Mouse (Mus musculus) G1E (cell line): Measurements from ENCODE around the gene Gdi1. TPM values are rescaled to one million over a fixed set of nuclear protein-coding genes. Genes with fewer than 3 reads are reported as not detected.

Experiments
- ATAC-seq: 2 replicates; pipeline ENCODE4 v1.8.0; 2016; ENCODE audit warnings: mild to moderate bottlenecking; ENCODE audit not compliant: insufficient number of reproducible peaks, poor library complexity, low FRiP score, severe bottlenecking; ENCODE audit errors: extremely low read depth
- DNase-seq: peaks from one replicate; pipeline ENCODE4 v3.0.0; 2012; ENCODE audit warnings: low spot score
- H3K27me3 ChIP-seq: 2 replicates; pipeline ENCODE4 v1.6.1; 2012; ENCODE audit warnings: mild to moderate bottlenecking, low read length, inconsistent platforms; ENCODE audit not compliant: insufficient read depth
- H3K36me3 ChIP-seq: replicated peaks from 2 replicates; pipeline ENCODE3; 2012; ENCODE audit warnings: mild to moderate bottlenecking, inconsistent platforms
- H3K4me1 ChIP-seq: 2 replicates; pipeline ENCODE4 v1.6.1; 2012; ENCODE audit warnings: low read depth, low read length, inconsistent platforms, mixed read lengths; ENCODE audit not compliant: insufficient read depth
- H3K4me3 ChIP-seq: 2 replicates; pipeline ENCODE4 v1.5.1; 2012; ENCODE audit warnings: low read depth, mild to moderate bottlenecking, inconsistent platforms, low read length, moderate library complexity, mixed read lengths
- H3K9me3 ChIP-seq: replicated peaks from 2 replicates; pipeline ENCODE4 v1.6.1; 2012; ENCODE audit warnings: inconsistent platforms
- CTCF ChIP-seq: IDR thresholded peaks from 2 replicates; pipeline ENCODE4 v1.5.1; 2012; ENCODE audit warnings: low read depth, low read length, inconsistent platforms, mixed read lengths
- GATA1 ChIP-seq: IDR thresholded peaks from 2 replicates; pipeline ENCODE4 v1.6.1; 2012; ENCODE audit warnings: borderline replicate concordance, low read length, inconsistent platforms, mixed read lengths
- GATA2 ChIP-seq: IDR thresholded peaks from 2 replicates; pipeline ENCODE4 v1.6.1; 2012; ENCODE audit warnings: low read depth, low read length, inconsistent platforms, borderline replicate concordance
- POLR2AphosphoS5 ChIP-seq: IDR thresholded peaks from 2 replicates; pipeline ENCODE4 v1.6.1; 2012; ENCODE audit warnings: low read depth, low read length, inconsistent platforms; ENCODE audit not compliant: insufficient replicate concordance
- TAL1 ChIP-seq: conservative IDR thresholded peaks from 2 replicates; pipeline ENCODE4 v1.6.1; 2012; ENCODE audit warnings: low read depth, low read length, inconsistent platforms, mixed read lengths
- polyA plus RNA-seq: library from polyadenylated mRNA; stranded (reverse); fragments of >175 nt; gene quantifications from 2 replicates; pipeline ENCODE4 v1.2.3, GENCODE M21; 2012
- total RNA-seq, 2 experiments: library from RNA; stranded (forward) in 1 of 2; stranded (reverse) in 1 of 2; fragments of 200-1000 nt in 1 of 2; fragments of >200 nt in 1 of 2; fragmentation: Nextera tagmentation in 1 of 2; gene quantifications; 2 replicates each; pipeline ENCODE4 v1.2.3; 2014 to 2017

The Gdi1 gene
- total and polyA plus RNA-seq, 3 experiments: 27.7 to 405 (median 31.8) TPM

DNA sequence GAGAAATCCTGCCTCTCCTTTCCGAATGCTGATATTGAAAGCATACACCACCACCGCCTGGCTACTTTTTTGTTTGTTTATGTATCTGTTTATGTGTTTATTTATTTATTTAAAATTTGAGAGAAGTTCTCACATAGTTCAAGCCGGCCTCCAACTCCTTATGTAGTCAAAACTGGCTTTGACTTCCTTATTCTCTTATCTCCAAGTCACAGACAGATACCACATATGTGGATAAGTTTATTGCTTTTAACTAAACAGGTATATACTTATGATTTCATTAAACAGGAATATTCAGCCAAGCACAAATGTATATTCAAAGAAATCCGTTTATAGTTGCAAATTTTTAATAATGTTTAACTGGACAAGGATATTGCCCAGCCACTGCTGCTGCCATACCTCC, 11.4 kb upstream of the Gdi1 start:
- no peak for TF ChIP-seq POLR2AphosphoS5
- peak; percentile 55; the same call in 1 of the 2 replicates for TF ChIP-seq TAL1
- no peak for TF ChIP-seq CTCF
- TF ChIP-seq GATA1: no peak
- no peak for TF ChIP-seq GATA2
- no peak for ATAC-seq
- H3K36me3 ChIP-seq: peaks cover 25% of the 10 kb centered on the region

GRCm38 (mm10) chrX:74296538-74297448, 8.0 kb upstream of the Gdi1 start, which contains the start of gene Atp6ap1:
TSS of gene Atp6ap1 (plus strand) at chrX:74297097.
- ATAC-seq (peak; percentile 96), DNase-seq (peak; percentile 55)
- H3K4me3 ChIP-seq: peak within 1 kb of the TSS; percentile 87
- TF ChIP-seq TAL1 (no peak), GATA1 (no peak), CTCF (no peak), POLR2AphosphoS5 (no peak), GATA2 (no peak)
- peaks cover 34% of the 10 kb centered on the region for H3K4me1 ChIP-seq
- H3K36me3 ChIP-seq: peaks cover 35% of the 10 kb centered on the region
- H3K9me3 ChIP-seq: no peaks in the 10 kb centered on the region
- no peaks in the 10 kb centered on the region for H3K27me3 ChIP-seq

More for the DNA sequence above, 11.4 kb upstream of the Gdi1 start:
- no peak for DNase-seq
- no peaks in the 10 kb centered on the region for H3K9me3 ChIP-seq
- peaks cover 11% of the 10 kb centered on the region for H3K4me1 ChIP-seq
- no peak overlapping the region; the same call in 1 of the 2 replicates for H3K4me3 ChIP-seq
- H3K27me3 ChIP-seq: no peaks in the 10 kb centered on the region

DNA sequence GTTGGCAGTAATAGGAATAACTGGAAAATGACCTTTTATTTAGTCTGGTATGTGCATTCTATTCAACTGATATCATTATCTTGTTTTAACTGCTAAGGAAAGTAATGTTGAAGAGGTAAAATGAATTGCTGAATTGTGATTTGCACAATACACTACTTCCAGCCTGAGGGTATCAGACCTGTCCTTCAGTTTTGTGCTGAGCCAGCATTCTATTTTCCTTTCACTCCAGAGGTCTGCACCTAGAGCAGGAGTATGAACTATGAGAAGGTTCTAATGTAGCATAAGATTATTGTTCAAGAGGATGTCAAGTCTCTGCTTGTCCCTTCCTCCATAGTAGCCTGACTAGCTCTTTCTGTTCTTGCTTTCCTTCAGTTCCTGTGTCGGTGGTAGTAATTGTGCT, 6.5 kb upstream of the Gdi1 start:
- H3K4me1 ChIP-seq: peaks cover 34% of the 10 kb centered on the region
- H3K27me3 ChIP-seq: no peaks in the 10 kb centered on the region
- no peaks in the 10 kb centered on the region for H3K9me3 ChIP-seq
- no peak overlapping the region; the same call in 1 of the 2 replicates for H3K4me3 ChIP-seq
- no peak for DNase-seq
- TF ChIP-seq CTCF: no peak
- TF ChIP-seq GATA1: no peak
- TF ChIP-seq POLR2AphosphoS5: no peak
- TF ChIP-seq TAL1: no peak
- no peak for TF ChIP-seq GATA2
- ATAC-seq: no peak
- H3K36me3 ChIP-seq: peaks cover 51% of the 10 kb centered on the region

DNA sequence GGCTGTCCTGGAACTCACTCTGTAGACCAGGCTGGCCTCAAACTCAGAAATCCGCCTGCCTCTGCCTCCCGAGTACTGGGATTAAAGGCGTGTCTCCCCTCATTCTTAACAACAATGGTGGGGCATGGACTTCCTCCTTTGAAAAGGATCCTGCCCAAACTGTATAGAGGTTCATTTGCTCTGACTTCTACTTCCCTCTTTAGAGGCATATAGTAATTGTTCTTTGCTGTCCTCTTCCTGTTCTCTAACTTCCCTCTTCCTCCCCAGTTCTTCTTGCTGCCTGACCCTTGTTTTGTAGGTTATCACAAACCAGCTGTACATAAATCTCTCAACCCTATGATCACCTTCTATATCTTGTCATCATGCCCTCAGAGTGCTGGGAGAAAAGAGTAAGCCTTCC, 5.1 kb upstream of the Gdi1 start:
- TF ChIP-seq CTCF: no peak
- TF ChIP-seq TAL1: no peak
- no peak for TF ChIP-seq GATA2
- no peak for TF ChIP-seq POLR2AphosphoS5
- no peak for TF ChIP-seq GATA1
- Histone ChIP-seq H3K27me3 (no peaks in the 10 kb centered on the region), H3K9me3 (no peaks in the 10 kb centered on the region), H3K4me3 (no peak overlapping the region), H3K36me3 (peaks cover 64% of the 10 kb centered on the region), H3K4me1 (peaks cover 46% of the 10 kb centered on the region)
- no peak for ATAC-seq
- no peak for DNase-seq

DNA sequence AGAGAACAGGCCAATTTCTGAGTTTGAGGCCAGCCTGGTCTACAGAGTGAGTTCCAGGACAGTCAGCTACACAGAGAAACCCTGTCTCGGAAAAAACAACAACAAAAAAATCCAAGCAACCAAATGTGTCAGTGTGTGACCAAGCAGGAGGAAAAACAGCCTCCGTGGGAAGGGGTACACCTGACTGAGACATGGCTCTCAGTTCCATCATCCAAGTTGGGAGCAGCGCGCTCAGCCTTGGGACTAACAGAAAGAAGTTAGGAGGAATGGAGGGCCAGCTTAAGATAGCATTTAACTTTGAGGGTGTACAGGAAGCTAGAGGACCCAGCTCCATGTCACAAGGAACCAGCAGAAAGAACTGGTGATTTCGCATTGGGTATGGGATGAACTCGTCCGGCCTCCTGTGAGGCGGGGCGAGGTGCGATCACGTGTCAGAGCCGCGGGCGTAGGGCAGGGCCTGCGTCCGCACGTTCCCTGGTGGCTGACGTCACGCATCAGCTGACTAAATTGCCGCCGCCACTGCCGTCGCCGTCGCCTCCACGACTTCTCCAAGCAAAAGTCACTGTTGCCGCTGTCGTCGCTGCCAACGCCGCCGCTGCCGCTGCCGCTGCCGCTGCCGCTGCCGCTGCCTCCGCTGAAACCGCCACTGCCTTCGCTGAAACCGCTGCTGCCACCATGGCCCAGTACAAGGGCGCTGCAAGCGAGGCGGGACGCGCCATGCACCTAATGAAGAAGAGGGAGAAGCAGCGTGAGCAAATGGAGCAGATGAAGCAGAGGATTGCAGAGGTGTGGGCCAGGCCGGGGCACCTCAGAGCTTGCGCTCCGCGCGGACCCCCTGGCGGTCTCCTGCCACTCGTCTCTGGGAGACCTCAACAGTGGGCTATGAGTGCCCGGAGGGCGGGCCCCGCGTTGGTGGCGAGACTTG, 8.0 kb downstream of the Gdi1 start, which contains the start of gene Fam50a:
Fam50a (plus strand) TSS at position 494 of the 925 bp plus-strand sequence.
- TF ChIP-seq GATA1 (no peak), TAL1 (no peak), POLR2AphosphoS5 (no peak), CTCF (no peak), GATA2 (no peak)
- H3K4me3 ChIP-seq: peak within 1 kb of the TSS; percentile 77
- ATAC-seq: peak; percentile 90
- H3K27me3 ChIP-seq: no peaks in the 10 kb centered on the region
- no peaks in the 10 kb centered on the region for H3K9me3 ChIP-seq
- peak; percentile 87 for DNase-seq
- H3K36me3 ChIP-seq: peaks cover 74% of the 10 kb centered on the region
- peaks cover 23% of the 10 kb centered on the region for H3K4me1 ChIP-seq

DNA sequence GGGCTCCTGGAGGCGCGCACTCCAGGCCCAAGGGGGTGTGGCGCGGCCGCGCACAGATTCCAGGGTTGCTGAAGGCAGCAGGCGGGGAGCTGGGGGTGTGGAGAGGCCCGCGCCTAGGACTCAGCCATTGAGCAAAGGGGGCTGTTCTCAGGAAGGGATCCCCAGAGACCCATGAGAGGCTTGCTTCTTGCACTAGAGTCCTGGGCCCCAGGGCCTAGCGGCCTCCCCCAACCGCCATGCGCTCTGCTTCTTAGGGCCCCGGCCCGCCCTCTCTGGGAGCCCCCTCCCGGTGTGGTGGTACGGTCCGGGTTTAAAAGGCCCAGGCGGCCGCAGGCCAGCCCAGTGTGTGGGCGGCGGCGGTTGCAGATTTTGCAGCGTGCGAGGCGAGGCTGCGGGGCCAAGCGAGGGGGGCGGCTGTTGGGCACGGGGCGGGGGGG, 23.9 kb downstream of the Gdi1 start, which contains the start of gene Plxna3:
Plxna3 (plus strand) TSS at position 342 of the 437 bp plus-strand sequence.
- TF ChIP-seq CTCF: no peak
- TF ChIP-seq POLR2AphosphoS5: no peak
- no peak for TF ChIP-seq GATA1
- TF ChIP-seq GATA2: no peak
- no peak for TF ChIP-seq TAL1
- ATAC-seq (peak; percentile 57), DNase-seq (peak; percentile 66)
- peaks cover 31% of the 10 kb centered on the region for H3K36me3 ChIP-seq
- peak within 1 kb of the TSS; percentile 72 for H3K4me3 ChIP-seq
- no peaks in the 10 kb centered on the region for H3K9me3 ChIP-seq
- H3K4me1 ChIP-seq: peaks cover 50% of the 10 kb centered on the region
- no peaks in the 10 kb centered on the region for H3K27me3 ChIP-seq
